Mouse (Mus musculus) heart, postnatal 0 days (tissue): ENCODE results near the gene Srpr. TPM values are rescaled to one million over a fixed set of nuclear protein-coding genes. Genes with fewer than 3 reads are reported as not detected.
A peak's percentile ranks its signal among the peaks of the same experiment; 100 is the strongest.

Source experiments
- ATAC-seq: fragments of 200-750 bp; cut with Nextera tagmentation; 2 replicates; pipeline ENCODE4 v1.8.0; 2017; ENCODE audit warnings: low read depth, moderate number of reproducible peaks, moderate library complexity; ENCODE audit not compliant: insufficient read depth
- DNase-seq: peaks from one replicate; pipeline ENCODE4 v3.0.0-alpha.2; 2016; ENCODE audit warnings: low spot score
- H3K27ac ChIP-seq: fragments of 300-500 bp; sonication (generic); 2 replicates; pipeline ENCODE4 v1.5.1; 2014; ENCODE audit warnings: low read depth, mild to moderate bottlenecking
- H3K27me3 ChIP-seq: fragments of 300-500 bp; sonication (generic); 2 replicates; pipeline ENCODE4 v1.6.1; 2014; ENCODE audit warnings: low read length, mixed read lengths; ENCODE audit not compliant: control insufficient read depth, insufficient read depth
- H3K36me3 ChIP-seq: fragments of 300-500 bp; sonication (generic); replicated peaks from 2 replicates; pipeline ENCODE4 v1.6.1; 2014; ENCODE audit warnings: low read length, mixed read lengths; ENCODE audit not compliant: control insufficient read depth, insufficient read depth
- H3K4me1 ChIP-seq: fragments of 300-500 bp; sonication (generic); 2 replicates; pipeline ENCODE4 v1.6.1; 2014; ENCODE audit warnings: antibody characterized with exemption; ENCODE audit not compliant: control insufficient read depth, insufficient read depth
- H3K4me2 ChIP-seq: fragments of 300-500 bp; sonication (generic); 2 replicates; pipeline ENCODE4 v1.6.1; 2014; ENCODE audit warnings: low read depth, mild to moderate bottlenecking, low read length, moderate library complexity
- H3K4me3 ChIP-seq: fragments of 300-500 bp; sonication (generic); 2 replicates; pipeline ENCODE4 v1.5.1; 2014; ENCODE audit warnings: low read depth, low read length
- H3K9ac ChIP-seq: fragments of 300-500 bp; sonication (generic); replicated peaks from 2 replicates; pipeline ENCODE4 v1.6.1; 2014; ENCODE audit warnings: low read depth, low read length, mixed read lengths
- H3K9me3 ChIP-seq: fragments of 300-500 bp; sonication (generic); replicated peaks from 2 replicates; pipeline ENCODE4 v1.6.1; 2016; ENCODE audit warnings: low read length; ENCODE audit not compliant: control insufficient read depth
- CTCF ChIP-seq: IDR thresholded peaks from 2 replicates; pipeline ENCODE4 v1.5.1; 2016; ENCODE audit warnings: antibody characterized with exemption, control low read depth, low read depth
- EP300 ChIP-seq: IDR thresholded peaks from 2 replicates; pipeline ENCODE4 v1.6.1; 2016; ENCODE audit warnings: antibody characterized with exemption, low read depth
- WGBS: fragments of 180-500 bp; shearing (Covaris S2); extraction: QIAGEN DNeasy Blood & Tissue Kit; methylation state at CpG from one replicate; pipeline ENCODE4 v1.1.7; 2014; 5-methylcytosine and 5-hydroxymethylcytosine counted together
- polyA plus RNA-seq: library from polyadenylated mRNA; unstranded; fragments of >200 nt; fragmentation: Nextera tagmentation; extraction: Ambion mirVana; gene quantifications from 2 replicates; pipeline ENCODE4 v1.2.1, GENCODE M21; 2015
- total RNA-seq: library from RNA; depleted of rRNA; stranded (reverse); fragments of >200 nt; gene quantifications from 2 replicates; pipeline ENCODE4 v1.2.3, GENCODE M21; 2014; ENCODE audit warnings: low replicate concordance; rRNA removed

Gene Srpr
- 39.0 and 77.8 TPM in 2 replicates for total RNA-seq
- 90.3 and 90.9 TPM in 2 replicates for polyA plus RNA-seq

- peaks cover 9% of the 10 kb centered on the region for H3K4me1 ChIP-seq
- H3K4me2 ChIP-seq = peak within 1 kb of the TSS; percentile 76
- peak; percentile 86 for DNase-seq
- TF ChIP-seq CTCF (peak; percentile 86), EP300 (no peak)
- under 1% methylated on average over 42 of the region's 44 CpGs for WGBS
- H3K36me3 ChIP-seq = peaks cover 8% of the 10 kb centered on the region
- H3K27ac ChIP-seq = peak within 1 kb of the TSS; percentile 71
- H3K9me3 ChIP-seq = no peaks in the 10 kb centered on the region
- ATAC-seq = peak; percentile 94
- H3K27me3 ChIP-seq = no peaks in the 10 kb centered on the region
- peak within 1 kb of the TSS; percentile 77 for H3K9ac ChIP-seq
- peak within 1 kb of the TSS; percentile 72 for H3K4me3 ChIP-seq
These were observed at the start of gene Srpr, which contains the start of gene Tirap for GRCm38 (mm10) chr9:35199772-35200471. Gene Srpr (plus strand): TSS chr9:35200175. Gene Tirap (minus strand): TSS chr9:35200291.

GRCm38 (mm10) chr9:35152923-35153322, 47.1 kb upstream of the Srpr start:
- no peaks in the 10 kb centered on the region for H3K36me3 ChIP-seq
- H3K27me3 ChIP-seq = no peaks in the 10 kb centered on the region
- H3K4me1 ChIP-seq = no peaks in the 10 kb centered on the region; the same call in 1 of the 2 replicates
- no peak overlapping the region for H3K9ac ChIP-seq
- no peak overlapping the region for H3K27ac ChIP-seq
- no peaks in the 10 kb centered on the region for H3K9me3 ChIP-seq
- WGBS = 83% methylated on average over 1 of the region's 1 CpGs
- TF ChIP-seq EP300 (no peak), CTCF (no peak)
- no peak overlapping the region for H3K4me2 ChIP-seq
- no peak overlapping the region for H3K4me3 ChIP-seq
- ATAC-seq (no peak), DNase-seq (no peak)

DNA sequence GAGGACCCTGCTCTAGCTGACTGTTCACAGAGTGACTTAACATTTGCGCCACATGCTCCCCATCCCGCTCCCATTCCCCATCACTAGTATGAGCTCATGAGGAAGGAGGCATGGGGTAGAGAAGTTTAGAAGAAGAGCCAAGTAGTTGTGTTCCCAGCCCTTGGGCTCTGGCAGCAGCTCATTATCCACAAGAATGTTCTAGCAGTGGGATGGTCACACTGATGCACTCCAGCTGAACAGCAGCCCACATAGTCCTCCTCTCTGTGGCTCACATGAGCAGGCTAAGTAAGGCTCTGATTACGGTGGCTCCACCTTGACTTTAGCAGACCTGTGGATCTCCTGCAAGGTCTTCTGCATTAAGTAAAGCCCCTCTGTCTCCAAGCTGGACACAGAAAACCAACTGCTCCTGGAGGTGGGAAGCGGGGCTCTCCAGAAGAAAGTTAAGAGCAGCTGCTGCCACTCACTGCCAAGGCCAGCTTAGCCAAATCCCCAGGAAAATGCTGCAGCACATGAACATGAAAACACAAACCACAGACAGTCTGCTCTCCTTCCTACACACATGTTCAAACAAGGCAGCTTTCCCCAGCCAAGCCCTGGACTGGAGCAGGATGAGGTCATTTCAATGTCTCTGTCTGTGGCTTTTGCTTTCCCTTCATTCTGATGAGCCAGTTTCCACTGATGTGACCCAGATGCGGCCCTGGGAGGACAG, 43.8 kb upstream of the Srpr start:
- ATAC-seq (peak; percentile 71), DNase-seq (no peak)
- peak overlapping the region; percentile 56 for H3K27ac ChIP-seq
- no peaks in the 10 kb centered on the region for H3K9me3 ChIP-seq
- H3K36me3 ChIP-seq = no peaks in the 10 kb centered on the region
- no peaks in the 10 kb centered on the region; the same call in 1 of the 2 replicates for H3K4me1 ChIP-seq
- no peak overlapping the region for H3K9ac ChIP-seq
- H3K4me3 ChIP-seq = no peak overlapping the region
- no peak overlapping the region for H3K4me2 ChIP-seq
- TF ChIP-seq CTCF = no peak
- no peak for TF ChIP-seq EP300
- WGBS = 77% methylated on average over 5 of the region's 5 CpGs
- no peaks in the 10 kb centered on the region for H3K27me3 ChIP-seq

GRCm38 (mm10) chr9:35156862-35157261, 43.1 kb upstream of the Srpr start:
- peak overlapping the region; percentile 56 for H3K27ac ChIP-seq
- no peak overlapping the region for H3K4me2 ChIP-seq
- H3K36me3 ChIP-seq = no peaks in the 10 kb centered on the region
- TF ChIP-seq EP300 (no peak), CTCF (no peak)
- H3K27me3 ChIP-seq = no peaks in the 10 kb centered on the region
- no peaks in the 10 kb centered on the region; the same call in 1 of the 2 replicates for H3K4me1 ChIP-seq
- H3K4me3 ChIP-seq = no peak overlapping the region
- H3K9me3 ChIP-seq = no peaks in the 10 kb centered on the region
- DNase-seq = no peak
- WGBS = 78% methylated on average over 4 of the region's 4 CpGs
- no peak; the same call in 1 of the 2 replicates for ATAC-seq
- no peak overlapping the region for H3K9ac ChIP-seq

- Histone ChIP-seq H3K27ac (no peak overlapping the region), H3K4me3 (no peak overlapping the region), H3K9ac (no peak overlapping the region), H3K4me2 (no peak overlapping the region), H3K9me3 (no peaks in the 10 kb centered on the region), H3K27me3 (no peaks in the 10 kb centered on the region), H3K36me3 (no peaks in the 10 kb centered on the region), H3K4me1 (no peaks in the 10 kb centered on the region; the same call in 1 of the 2 replicates)
- WGBS = 95% methylated on average over 3 of the region's 3 CpGs
- DNase-seq (no peak), ATAC-seq (no peak)
- TF ChIP-seq EP300 (no peak), CTCF (no peak)
These were observed 41.5 kb upstream of the Srpr start for GRCm38 (mm10) chr9:35158477-35158876.
